Mouse (Mus musculus): ENCODE data around the gene Lair1.
"Not testable (repeated sequence)": the region's sequence is repeated elsewhere in the genome, so short reads cannot be mapped to it uniquely, and the experiment has no call there.

Lair1 gene

GRCm38 (mm10) chr7:4003996-4004395, 59.0 kb downstream of the Lair1 start:
- not testable (repeated sequence) for DNase-seq (ENCODE audit: low spot score in 2 of 2)

GRCm38 (mm10) chr7:3962017-3962416, 101.0 kb downstream of the Lair1 start:
- no peak for DNase-seq (ENCODE audit: low spot score in 2 of 2)

- no peak for DNase-seq (ENCODE audit: low spot score in 2 of 2)
Observed at GRCm38 (mm10) chr7:3957387-3957786, 105.6 kb downstream of the Lair1 start.

All from urinary bladder, postnatal 4 days (tissue).